Mouse (Mus musculus): Measurements from ENCODE around the gene Ptch2.
A peak's percentile ranks its signal among the peaks of the same experiment; 100 is the strongest.

- TF ChIP-seq ZNF384 (IDR thresholded peaks at IDR 0.05; ENCODE audit: low read depth, low read length): no peak
- TF ChIP-seq SMC3 (IDR thresholded peaks at IDR 0.05; ENCODE audit: low read depth, low read length): peak; percentile 47
- TF ChIP-seq POLR2A (IDR thresholded peaks at IDR 0.05; ENCODE audit: control insufficient read depth in 1 of 2, insufficient read depth in 1 of 2, low read depth in 1 of 2, low read length in 2 of 2, poor library complexity in 1 of 2): no peak
- no peak for TF ChIP-seq SIN3A (IDR thresholded peaks at IDR 0.05; ENCODE audit: low read length)
- TF ChIP-seq BHLHE40 (IDR thresholded peaks at IDR 0.05; ENCODE audit: borderline replicate concordance, low read depth, low read length): no peak
- TF ChIP-seq MYC (IDR thresholded peaks at IDR 0.05; ENCODE audit: low read depth, low read length): no peak
- TF ChIP-seq CTCF (IDR thresholded peaks at IDR 0.05 in 2 of 3, conservative IDR thresholded peaks at IDR 0.05 in 1 of 3; ENCODE audit: control insufficient read depth in 1 of 3, insufficient read depth in 1 of 3, low read depth in 2 of 3, low read length in 3 of 3, poor library complexity in 1 of 3, severe bottlenecking in 1 of 3): peak in 2 of 3 experiments; percentile 52 to 55; a peak in 4 of 6 replicates
- TF ChIP-seq USF1 (IDR thresholded peaks at IDR 0.05; ENCODE audit: low read depth, low read length): no peak
- no peak for TF ChIP-seq EP300 (IDR thresholded peaks at IDR 0.05; ENCODE audit: low read depth in 1 of 2, low read length in 2 of 2)
- peak; percentile 39 for TF ChIP-seq RAD21 (IDR thresholded peaks at IDR 0.05; ENCODE audit: low read depth, low read length)
- no peak for TF ChIP-seq MEF2A (IDR thresholded peaks at IDR 0.05; ENCODE audit: extremely low read depth, insufficient replicate concordance, low read depth, low read length, poor library complexity, severe bottlenecking)
- TF ChIP-seq ZMIZ1 (IDR thresholded peaks at IDR 0.05; ENCODE audit: low read depth, low read length): no peak
Measured at GRCm38 (mm10) chr4:117113237-117113636, 17.4 kb downstream of the Ptch2 start.

Measured in MEL (cell line).